ENCODE assay signal across 8 mouse cellular contexts in genomic region chr17:33928251-33928947, GRCm38 (mm10). TPM values are rescaled to one million over a fixed set of nuclear protein-coding genes. Genes with fewer than 3 reads are reported as not detected.
A peak's percentile ranks its signal among the peaks of the same experiment; 100 is the strongest.
DNase-seq lines count a peak whose midpoint lies in the region; ATAC-seq lines count a peak whose summit lies in the region.

No protein-coding gene starts in this region.

- ATAC-seq in kidney, embryonic 16.5 days (ENCODE audit: low FRiP score, low TSS enrichment) = no peak
- no peak for ATAC-seq in embryonic facial prominence, embryonic 11.5 days (replicated peaks; ENCODE audit: insufficient number of reproducible peaks, low FRiP score, low TSS enrichment, low read depth)
- ATAC-seq in hindbrain, embryonic 16.5 days = no peak
- ATAC-seq in midbrain, embryonic 16.5 days = no peak

- peak overlapping the region; percentile 98 for H3K4me2 ChIP-seq in kidney, embryonic 16.5 days (replicated peaks; ENCODE audit: low read depth, low read length)
- H3K4me2 ChIP-seq in embryonic facial prominence, embryonic 11.5 days (ENCODE audit: low read depth, low read length) = peak overlapping the region; percentile 98
- peak overlapping the region; percentile 92 for H3K4me2 ChIP-seq in hindbrain, embryonic 16.5 days (ENCODE audit: low read length)
- H3K4me2 ChIP-seq in midbrain, embryonic 16.5 days (ENCODE audit: low read length) = peak overlapping the region; percentile 99

- peak overlapping the region; percentile 88 for H3K9ac ChIP-seq in kidney, embryonic 16.5 days (replicated peaks; ENCODE audit: low read length)
- H3K9ac ChIP-seq in embryonic facial prominence, embryonic 11.5 days (replicated peaks; ENCODE audit: low read length) = peak overlapping the region; percentile 88
- H3K9ac ChIP-seq in hindbrain, embryonic 16.5 days (ENCODE audit: low read depth, low read length) = peak overlapping the region; percentile 74
- H3K9ac ChIP-seq in midbrain, embryonic 16.5 days (ENCODE audit: low read depth, low read length) = peak overlapping the region; percentile 92

- 60% methylated on average over 21 of the region's 21 CpGs for WGBS in kidney, embryonic 16.5 days
- WGBS in embryonic facial prominence, embryonic 11.5 days = 62% methylated on average over 21 of the region's 21 CpGs
- WGBS in hindbrain, embryonic 16.5 days = 64% methylated on average over 21 of the region's 21 CpGs
- WGBS in midbrain, embryonic 16.5 days = 65% methylated on average over 21 of the region's 21 CpGs

- H3K9me3 ChIP-seq in kidney, embryonic 16.5 days (ENCODE audit: low read length) = no peaks in the 10 kb centered on the region
- no peaks in the 10 kb centered on the region for H3K9me3 ChIP-seq in embryonic facial prominence, embryonic 11.5 days (replicated peaks; ENCODE audit: control insufficient read depth, low read length)
- no peaks in the 10 kb centered on the region for H3K9me3 ChIP-seq in hindbrain, embryonic 16.5 days (ENCODE audit: control insufficient read depth, low read length)
- H3K9me3 ChIP-seq in midbrain, embryonic 16.5 days (replicated peaks; ENCODE audit: control insufficient read depth, low read length, poor library complexity, severe bottlenecking) = no peaks in the 10 kb centered on the region

- no peak for DNase-seq in kidney, adult 18-20 months
- DNase-seq in embryonic facial prominence, embryonic 11.5 days (ENCODE audit: low spot score) = no peak
- no peak for DNase-seq in spleen, postnatal 10 days (ENCODE audit: low spot score in 2 of 2)
- no peak for DNase-seq in cerebellum, adult 18-20 months
- no peak for DNase-seq in left cerebral cortex, adult 8-10 months (ENCODE audit: low spot score in 2 of 2)

- H3K4me3 ChIP-seq in kidney, embryonic 16.5 days (ENCODE audit: low read length) = peak overlapping the region; percentile 88
- H3K4me3 ChIP-seq in embryonic facial prominence, embryonic 11.5 days (ENCODE audit: low read depth, low read length) = peak overlapping the region; percentile 86
- H3K4me3 ChIP-seq in hindbrain, embryonic 16.5 days (ENCODE audit: low read length) = peak overlapping the region; percentile 73
- peak overlapping the region; percentile 88 for H3K4me3 ChIP-seq in midbrain, embryonic 16.5 days (ENCODE audit: low read depth, low read length)

- peaks cover 18% of the 10 kb centered on the region for H3K4me1 ChIP-seq in kidney, embryonic 16.5 days (ENCODE audit: insufficient read depth, low read length)
- no peaks in the 10 kb centered on the region; the same call in 1 of the 2 replicates for H3K4me1 ChIP-seq in embryonic facial prominence, embryonic 11.5 days (ENCODE audit: control insufficient read depth, insufficient read depth, low read length)
- H3K4me1 ChIP-seq in hindbrain, embryonic 16.5 days (ENCODE audit: control insufficient read depth, insufficient read depth, low read depth, low read length) = peaks cover 12% of the 10 kb centered on the region
- peaks cover 17% of the 10 kb centered on the region for H3K4me1 ChIP-seq in midbrain, embryonic 16.5 days (ENCODE audit: control insufficient read depth, insufficient read depth, low read length)

- H3K27me3 ChIP-seq in kidney, embryonic 16.5 days (ENCODE audit: insufficient read depth, low read length) = no peaks in the 10 kb centered on the region
- no peaks in the 10 kb centered on the region; the same call in 1 of the 2 replicates for H3K27me3 ChIP-seq in embryonic facial prominence, embryonic 11.5 days (ENCODE audit: control insufficient read depth, insufficient read depth, low read length)
- no peaks in the 10 kb centered on the region for H3K27me3 ChIP-seq in hindbrain, embryonic 16.5 days (replicated peaks; ENCODE audit: control insufficient read depth, insufficient read depth, low read length)
- H3K27me3 ChIP-seq in midbrain, embryonic 16.5 days (ENCODE audit: control insufficient read depth, insufficient read depth, low read depth, low read length) = no peaks in the 10 kb centered on the region

- H3K27ac ChIP-seq in kidney, embryonic 16.5 days (ENCODE audit: low read length) = no peak overlapping the region
- H3K27ac ChIP-seq in embryonic facial prominence, embryonic 11.5 days (replicated peaks; ENCODE audit: low read depth, low read length) = no peak overlapping the region
- no peak overlapping the region; the same call in 1 of the 2 replicates for H3K27ac ChIP-seq in hindbrain, embryonic 16.5 days (ENCODE audit: low read depth, low read length)
- H3K27ac ChIP-seq in midbrain, embryonic 16.5 days (ENCODE audit: low read length) = no peak overlapping the region

- H3K36me3 ChIP-seq in kidney, embryonic 16.5 days (ENCODE audit: insufficient read depth, low read length) = peaks cover 10% of the 10 kb centered on the region; the same call in 1 of the 2 replicates
- no peaks in the 10 kb centered on the region for H3K36me3 ChIP-seq in embryonic facial prominence, embryonic 11.5 days (replicated peaks; ENCODE audit: control insufficient read depth, insufficient read depth, low read depth, low read length)
- peaks cover 6% of the 10 kb centered on the region for H3K36me3 ChIP-seq in hindbrain, embryonic 16.5 days (ENCODE audit: control insufficient read depth, insufficient read depth, low read length)
- H3K36me3 ChIP-seq in midbrain, embryonic 16.5 days (ENCODE audit: control insufficient read depth, insufficient read depth, low read length) = peaks cover 5% of the 10 kb centered on the region

RNA-seq across cellular contexts. Expression of gene Rgl2, which starts 0.9 kb away (rescaled TPM):
- 35.9 and 38.0 TPM in 2 replicates for polyA plus RNA-seq in kidney, embryonic 16.5 days (2015; fragmentation: Nextera tagmentation; extraction: Ambion mirVana)
- polyA plus RNA-seq in embryonic facial prominence, embryonic 11.5 days (2014; fragmentation: Nextera tagmentation; extraction: Ambion mirVana) = 26.0 and 26.3 TPM in 2 replicates
- 52.7 and 58.8 TPM in 2 replicates for polyA plus RNA-seq in hindbrain, embryonic 16.5 days (2015; fragmentation: Nextera tagmentation; extraction: Ambion mirVana)
- polyA plus RNA-seq in midbrain, embryonic 16.5 days (2015; fragmentation: Nextera tagmentation; extraction: Ambion mirVana) = 54.9 and 57.2 TPM in 2 replicates
- 10 to 100 TPM; 48.9 to 73.4 (median 60.6) TPM for total RNA-seq in left cerebral cortex, adult 8-10 months (2022)

RNA-seq across cellular contexts. Expression of gene Pfdn6, which starts 11.7 kb away (rescaled TPM):
- polyA plus RNA-seq in kidney, embryonic 16.5 days (2015; fragmentation: Nextera tagmentation; extraction: Ambion mirVana) = 168 and 174 TPM in 2 replicates
- 202 and 211 TPM in 2 replicates for polyA plus RNA-seq in embryonic facial prominence, embryonic 11.5 days (2014; fragmentation: Nextera tagmentation; extraction: Ambion mirVana)
- 183 and 189 TPM in 2 replicates for polyA plus RNA-seq in hindbrain, embryonic 16.5 days (2015; fragmentation: Nextera tagmentation; extraction: Ambion mirVana)
- polyA plus RNA-seq in midbrain, embryonic 16.5 days (2015; fragmentation: Nextera tagmentation; extraction: Ambion mirVana) = 186 and 191 TPM in 2 replicates
- 100 to 1,000 TPM in 1 of 4 experiments, 10 to 100 TPM in 3; 81.6 to 112 (median 95.7) TPM for total RNA-seq in left cerebral cortex, adult 8-10 months (2022)

RNA-seq across cellular contexts. Expression of gene Wdr46, which starts 12.1 kb away (rescaled TPM):
- 32.7 and 37.7 TPM in 2 replicates for polyA plus RNA-seq in kidney, embryonic 16.5 days (2015; fragmentation: Nextera tagmentation; extraction: Ambion mirVana)
- polyA plus RNA-seq in embryonic facial prominence, embryonic 11.5 days (2014; fragmentation: Nextera tagmentation; extraction: Ambion mirVana) = 25.2 and 28.6 TPM in 2 replicates
- polyA plus RNA-seq in hindbrain, embryonic 16.5 days (2015; fragmentation: Nextera tagmentation; extraction: Ambion mirVana) = 20.7 and 23.5 TPM in 2 replicates
- 19.2 TPM in 2 replicates for polyA plus RNA-seq in midbrain, embryonic 16.5 days (2015; fragmentation: Nextera tagmentation; extraction: Ambion mirVana)
- total RNA-seq in left cerebral cortex, adult 8-10 months (2022) = 10 to 100 TPM; 10.9 to 14.7 (median 13.7) TPM

RNA-seq across cellular contexts. Expression of gene Zbtb22, which starts 12.7 kb away (rescaled TPM):
- polyA plus RNA-seq in kidney, embryonic 16.5 days (2015; fragmentation: Nextera tagmentation; extraction: Ambion mirVana) = 20.6 and 20.9 TPM in 2 replicates
- polyA plus RNA-seq in embryonic facial prominence, embryonic 11.5 days (2014; fragmentation: Nextera tagmentation; extraction: Ambion mirVana) = 7.3 and 8.4 TPM in 2 replicates
- 16.2 and 17.2 TPM in 2 replicates for polyA plus RNA-seq in hindbrain, embryonic 16.5 days (2015; fragmentation: Nextera tagmentation; extraction: Ambion mirVana)
- 16.8 TPM in 2 replicates for polyA plus RNA-seq in midbrain, embryonic 16.5 days (2015; fragmentation: Nextera tagmentation; extraction: Ambion mirVana)
- 10 to 100 TPM; 36.8 to 44.6 (median 41.3) TPM for total RNA-seq in left cerebral cortex, adult 8-10 months (2022)

RNA-seq across cellular contexts. Expression of gene Tapbp, which starts 12.7 kb away (rescaled TPM):
- 36.1 and 39.2 TPM in 2 replicates for polyA plus RNA-seq in kidney, embryonic 16.5 days (2015; fragmentation: Nextera tagmentation; extraction: Ambion mirVana)
- 11.3 and 12.8 TPM in 2 replicates for polyA plus RNA-seq in embryonic facial prominence, embryonic 11.5 days (2014; fragmentation: Nextera tagmentation; extraction: Ambion mirVana)
- polyA plus RNA-seq in hindbrain, embryonic 16.5 days (2015; fragmentation: Nextera tagmentation; extraction: Ambion mirVana) = 29.2 and 32.6 TPM in 2 replicates
- 21.1 and 26.1 TPM in 2 replicates for polyA plus RNA-seq in midbrain, embryonic 16.5 days (2015; fragmentation: Nextera tagmentation; extraction: Ambion mirVana)
- total RNA-seq in left cerebral cortex, adult 8-10 months (2022) = 10 to 100 TPM; 53.0 to 74.3 (median 56.5) TPM
